Mouse (Mus musculus): ENCODE measurements at regions not wholly inside any gene's neighbourhood (a gene's known extent, or its start where the extent isn't known, plus 50 kb on each side); places are given as distances from the start of the nearest gene placed in this dataset.
A peak's percentile ranks its signal among the peaks of the same experiment; 100 is the strongest.

- DNase-seq: no peak
These were observed 152.6 kb upstream of the Api5 start for GRCm38 (mm10) chr2:94590494-94590893.

GRCm38 (mm10) chr2:94587255-94587654, 149.3 kb upstream of the Api5 start:
- no peak for DNase-seq

- DNase-seq: no peak
These were observed 133.7 kb upstream of the Api5 start for GRCm38 (mm10) chr2:94571646-94572045.

- DNase-seq: no peak
These were observed 103.4 kb upstream of the Api5 start for GRCm38 (mm10) chr2:94541230-94541905.

GRCm38 (mm10) chr2:94536631-94537030, 98.7 kb upstream of the Api5 start:
- no peak for DNase-seq

GRCm38 (mm10) chr2:94531175-94531574, 93.2 kb upstream of the Api5 start:
- no peak for DNase-seq

GRCm38 (mm10) chr2:94524536-94524935, 86.6 kb upstream of the Api5 start:
- DNase-seq: peak; percentile 4

- no peak for DNase-seq
These were observed 78.9 kb upstream of the Api5 start for GRCm38 (mm10) chr2:94516866-94517265.

GRCm38 (mm10) chr2:94512027-94512426, 74.1 kb upstream of the Api5 start:
- DNase-seq: no peak

GRCm38 (mm10) chr2:94500649-94501048, 62.7 kb upstream of the Api5 start:
- DNase-seq: peak; percentile 2

- no peak for DNase-seq
These were observed 60.6 kb upstream of the Api5 start for GRCm38 (mm10) chr2:94498516-94498915.

Data from lung, postnatal 10 days (tissue).